Mouse (Mus musculus) midbrain, embryonic 14.5 days (tissue): ENCODE measurements around the gene Gm21411. TPM values are rescaled to one million over a fixed set of nuclear protein-coding genes. Genes with fewer than 3 reads are reported as not detected.

ENCODE experiments used
- polyA plus RNA-seq: library from polyadenylated mRNA; unstranded; fragments of >200 nt; fragmentation: Nextera tagmentation; extraction: Ambion mirVana; gene quantifications from 2 replicates; pipeline ENCODE4 v1.2.1, GENCODE M21; 2014

Gm21411 gene
- polyA plus RNA-seq, 1 experiment from 2014 or later, result not detected

Other genes with a start within 250 kb of the Gm21411 start
- gene Zfp989, start 62.4 kb upstream of the Gm21411 start, polyA plus RNA-seq, result 0.11 TPM in 1 of 2 replicates, not detected in the other
- not detected in 2 replicates for gene Rex2, start 112.3 kb upstream of the Gm21411 start, polyA plus RNA-seq
- gene Zfp991, start 222.4 kb upstream of the Gm21411 start, polyA plus RNA-seq, result 6.3 TPM in 2 replicates